Mouse (Mus musculus) olfactory bulb, adult 2 months (tissue): ENCODE measurements at regions not wholly inside any gene's neighbourhood (a gene's known extent, or its start where the extent isn't known, plus 50 kb on each side); places are given as distances from the start of the nearest gene placed in this dataset.

Source experiments
- CTCF ChIP-seq: fragments of 200-500 bp; IDR thresholded peaks from 2 replicates; pipeline ENCODE4 v1.5.1; 2012; ENCODE audit warnings: low read depth, mild to moderate bottlenecking, low read length, moderate library complexity; ENCODE audit not compliant: insufficient read depth
- POLR2A ChIP-seq: fragments of 200-500 bp; IDR thresholded peaks from 2 replicates; pipeline ENCODE4 v1.6.1; 2012; ENCODE audit warnings: mild to moderate bottlenecking, low read depth, low read length, moderate library complexity; ENCODE audit not compliant: insufficient read depth

- TF ChIP-seq CTCF (no peak), POLR2A (no peak)
These were observed 2151.8 kb downstream of the 4930444P10Rik start for GRCm38 (mm10) chr1:13941351-13941750.
